Mouse (Mus musculus): ENCODE measurements at regions not wholly inside any gene's neighbourhood (a gene's known extent, or its start where the extent isn't known, plus 50 kb on each side); places are given as distances from the start of the nearest gene placed in this dataset.

GRCm38 (mm10) chr16:62355830-62356270 is 430.8 kb downstream of the Nsun3 start:
- Histone ChIP-seq H3K9me3 (ENCODE audit: control insufficient read depth, low read length) (no peaks in the 10 kb centered on the region), H3K36me3 (ENCODE audit: control insufficient read depth, insufficient read depth, low read length) (no peaks in the 10 kb centered on the region), H3K27ac (replicated peaks) (no peak overlapping the region), H3K4me1 (replicated peaks; ENCODE audit: control insufficient read depth, insufficient read depth) (no peaks in the 10 kb centered on the region), H3K27me3 (ENCODE audit: control insufficient read depth, insufficient read depth, low read length) (no peaks in the 10 kb centered on the region), H3K9ac (ENCODE audit: low read length) (no peak overlapping the region), H3K4me3 (ENCODE audit: low read depth, low read length) (no peak overlapping the region), H3K4me2 (replicated peaks; ENCODE audit: low read depth) (no peak overlapping the region)
- ATAC-seq (ENCODE audit: low FRiP score, low TSS enrichment) (no peak), DNase-seq (ENCODE audit: low spot score) (no peak)
- no peak for TF ChIP-seq CTCF (IDR thresholded peaks at IDR 0.05; ENCODE audit: low read depth)
- no peak for TF ChIP-seq EP300 (optimal IDR thresholded peaks at IDR 0.05)
- 68% methylated on average over 8 of the region's 8 CpGs for WGBS

- ATAC-seq (ENCODE audit: low FRiP score, low TSS enrichment), result no peak
- H3K9me3 ChIP-seq (ENCODE audit: control insufficient read depth, low read length), result no peaks in the 10 kb centered on the region
- H3K27ac ChIP-seq (replicated peaks), result no peak overlapping the region
- H3K9ac ChIP-seq (ENCODE audit: low read length), result no peak overlapping the region
- TF ChIP-seq EP300 (optimal IDR thresholded peaks at IDR 0.05) (no peak), CTCF (IDR thresholded peaks at IDR 0.05; ENCODE audit: low read depth) (no peak)
- no peaks in the 10 kb centered on the region for H3K36me3 ChIP-seq (ENCODE audit: control insufficient read depth, insufficient read depth, low read length)
- DNase-seq (ENCODE audit: low spot score), result no peak
- H3K4me2 ChIP-seq (replicated peaks; ENCODE audit: low read depth), result no peak overlapping the region
- 77% methylated on average over 5 of the region's 5 CpGs for WGBS
- no peaks in the 10 kb centered on the region for H3K4me1 ChIP-seq (replicated peaks; ENCODE audit: control insufficient read depth, insufficient read depth)
- H3K4me3 ChIP-seq (ENCODE audit: low read depth, low read length), result no peak overlapping the region
- no peaks in the 10 kb centered on the region for H3K27me3 ChIP-seq (ENCODE audit: control insufficient read depth, insufficient read depth, low read length)
Measured at GRCm38 (mm10) chr16:62327378-62328036, 459.1 kb downstream of the Nsun3 start.

GRCm38 (mm10) chr16:62325534-62326244 is 460.9 kb downstream of the Nsun3 start:
- ATAC-seq (ENCODE audit: low FRiP score, low TSS enrichment) (no peak), DNase-seq (ENCODE audit: low spot score) (no peak)
- no peak overlapping the region for H3K9ac ChIP-seq (ENCODE audit: low read length)
- no peaks in the 10 kb centered on the region for H3K9me3 ChIP-seq (ENCODE audit: control insufficient read depth, low read length)
- H3K27me3 ChIP-seq (ENCODE audit: control insufficient read depth, insufficient read depth, low read length), result no peaks in the 10 kb centered on the region
- H3K27ac ChIP-seq (replicated peaks), result no peak overlapping the region
- WGBS, result 51% methylated on average over 3 of the region's 3 CpGs
- no peak for TF ChIP-seq EP300 (optimal IDR thresholded peaks at IDR 0.05)
- TF ChIP-seq CTCF (IDR thresholded peaks at IDR 0.05; ENCODE audit: low read depth), result no peak
- no peak overlapping the region for H3K4me3 ChIP-seq (ENCODE audit: low read depth, low read length)
- H3K4me2 ChIP-seq (replicated peaks; ENCODE audit: low read depth), result no peak overlapping the region
- H3K36me3 ChIP-seq (ENCODE audit: control insufficient read depth, insufficient read depth, low read length), result no peaks in the 10 kb centered on the region
- no peaks in the 10 kb centered on the region for H3K4me1 ChIP-seq (replicated peaks; ENCODE audit: control insufficient read depth, insufficient read depth)

- no peak for DNase-seq (ENCODE audit: low spot score)
- no peaks in the 10 kb centered on the region for H3K4me1 ChIP-seq (replicated peaks; ENCODE audit: control insufficient read depth, insufficient read depth)
- no peaks in the 10 kb centered on the region for H3K27me3 ChIP-seq (ENCODE audit: control insufficient read depth, insufficient read depth, low read length)
- 74% methylated on average over 1 of the region's 1 CpGs for WGBS
- no peak for ATAC-seq (ENCODE audit: low FRiP score, low TSS enrichment)
- no peaks in the 10 kb centered on the region for H3K36me3 ChIP-seq (ENCODE audit: control insufficient read depth, insufficient read depth, low read length)
- TF ChIP-seq CTCF (IDR thresholded peaks at IDR 0.05; ENCODE audit: low read depth) (peak; percentile 36), EP300 (optimal IDR thresholded peaks at IDR 0.05) (no peak)
- H3K9me3 ChIP-seq (ENCODE audit: control insufficient read depth, low read length), result no peaks in the 10 kb centered on the region
- no peak overlapping the region for H3K4me3 ChIP-seq (ENCODE audit: low read depth, low read length)
- H3K4me2 ChIP-seq (replicated peaks; ENCODE audit: low read depth), result no peak overlapping the region
- H3K27ac ChIP-seq (replicated peaks), result no peak overlapping the region
- H3K9ac ChIP-seq (ENCODE audit: low read length), result no peak overlapping the region
Measured at GRCm38 (mm10) chr16:62322809-62323208, 463.8 kb downstream of the Nsun3 start.

- 61% methylated on average over 3 of the region's 3 CpGs for WGBS
- no peaks in the 10 kb centered on the region for H3K27me3 ChIP-seq (ENCODE audit: control insufficient read depth, insufficient read depth, low read length)
- no peaks in the 10 kb centered on the region for H3K9me3 ChIP-seq (ENCODE audit: control insufficient read depth, low read length)
- DNase-seq (ENCODE audit: low spot score) (no peak), ATAC-seq (ENCODE audit: low FRiP score, low TSS enrichment) (no peak)
- H3K9ac ChIP-seq (ENCODE audit: low read length), result no peak overlapping the region
- H3K36me3 ChIP-seq (ENCODE audit: control insufficient read depth, insufficient read depth, low read length), result no peaks in the 10 kb centered on the region
- no peak overlapping the region for H3K4me3 ChIP-seq (ENCODE audit: low read depth, low read length)
- H3K4me1 ChIP-seq (replicated peaks; ENCODE audit: control insufficient read depth, insufficient read depth), result no peaks in the 10 kb centered on the region
- no peak overlapping the region for H3K27ac ChIP-seq (replicated peaks)
- TF ChIP-seq CTCF (IDR thresholded peaks at IDR 0.05; ENCODE audit: low read depth), result no peak
- no peak for TF ChIP-seq EP300 (optimal IDR thresholded peaks at IDR 0.05)
- H3K4me2 ChIP-seq (replicated peaks; ENCODE audit: low read depth), result no peak overlapping the region
Measured at GRCm38 (mm10) chr16:62288948-62289347, 497.7 kb downstream of the Nsun3 start.
